Mouse (Mus musculus) neural tube, embryonic 13.5 days (tissue): ENCODE data around the gene Gpr108. TPM values are rescaled to one million over a fixed set of nuclear protein-coding genes. Genes with fewer than 3 reads are reported as not detected.

Experiments used
- ATAC-seq: fragments of 200-750 bp; cut with Nextera tagmentation; 2 replicates; pipeline ENCODE4 v1.8.0; 2017; ENCODE audit warnings: low read depth, mild to moderate bottlenecking, moderate TSS enrichment, moderate library complexity
- H3K27ac ChIP-seq: fragments of 300-500 bp; sonication (generic); replicated peaks from 2 replicates; pipeline ENCODE4 v1.5.1; 2015; ENCODE audit warnings: moderate library complexity, mild to moderate bottlenecking, inconsistent platforms
- H3K27me3 ChIP-seq: fragments of 300-500 bp; sonication (generic); 2 replicates; pipeline ENCODE4 v1.6.1; 2015; ENCODE audit warnings: mild to moderate bottlenecking, inconsistent platforms
- H3K36me3 ChIP-seq: fragments of 300-500 bp; sonication (generic); 2 replicates; pipeline ENCODE4 v1.6.1; 2015; ENCODE audit warnings: mild to moderate bottlenecking, inconsistent platforms
- H3K4me1 ChIP-seq: fragments of 300-500 bp; sonication (generic); replicated peaks from 2 replicates; pipeline ENCODE4 v1.6.1; 2015; ENCODE audit warnings: inconsistent platforms
- H3K4me2 ChIP-seq: fragments of 300-500 bp; sonication (generic); 2 replicates; pipeline ENCODE4 v1.6.1; 2015; ENCODE audit warnings: inconsistent platforms, mild to moderate bottlenecking, moderate library complexity
- H3K4me3 ChIP-seq: fragments of 300-500 bp; sonication (generic); 2 replicates; pipeline ENCODE4 v1.5.1; 2015; ENCODE audit warnings: mild to moderate bottlenecking, inconsistent platforms
- H3K9ac ChIP-seq: fragments of 300-500 bp; sonication (generic); 2 replicates; pipeline ENCODE4 v1.6.1; 2015; ENCODE audit warnings: moderate library complexity, mild to moderate bottlenecking, inconsistent platforms
- H3K9me3 ChIP-seq: fragments of 300-500 bp; sonication (generic); 2 replicates; pipeline ENCODE4 v1.6.1; 2016; ENCODE audit warnings: inconsistent platforms
- WGBS: fragments of 180-500 bp; shearing (Covaris S2); methylation state at CpG from one replicate; pipeline ENCODE4 v1.1.7; 2015; 5-methylcytosine and 5-hydroxymethylcytosine counted together
- polyA plus RNA-seq: library from polyadenylated mRNA; unstranded; fragments of >200 nt; fragmentation: Nextera tagmentation; extraction: Ambion mirVana; gene quantifications from 2 replicates; pipeline ENCODE4 v1.2.1, GENCODE M21; 2015

Gpr108 gene
- polyA plus RNA-seq, 1 experiment from 2014 or later: 24.8 TPM

DNA sequence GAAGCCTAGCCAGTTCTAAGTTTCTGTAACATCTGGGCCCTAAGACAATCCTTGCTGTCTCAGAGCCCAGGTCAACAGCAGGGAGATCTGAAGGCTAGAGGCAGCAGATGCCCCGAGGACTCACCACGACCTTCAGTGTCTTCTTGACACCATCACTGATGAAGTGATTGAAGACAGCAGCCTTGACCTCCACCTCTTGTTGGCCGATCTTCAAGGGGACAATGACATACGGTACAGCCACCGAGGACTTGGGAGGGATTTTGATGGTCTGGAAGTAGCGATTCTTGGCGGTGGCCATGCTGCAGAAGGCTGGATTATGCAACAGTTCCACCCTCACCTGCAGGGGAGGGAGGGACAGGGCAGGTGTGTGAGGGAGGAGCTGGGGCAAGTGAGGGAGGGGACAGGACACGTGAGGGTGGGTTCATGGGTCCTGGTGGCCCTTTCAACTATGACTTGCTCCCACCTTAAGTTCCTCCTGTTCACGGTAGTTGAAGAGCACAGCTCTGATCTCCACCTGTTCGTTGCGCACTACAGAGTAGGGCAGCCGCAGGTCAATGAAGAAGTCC is 29.8 kb downstream of the Gpr108 start:
- Histone ChIP-seq H3K27me3 (no peaks in the 10 kb centered on the region; the same call in 1 of the 2 replicates), H3K27ac (no peak overlapping the region), H3K4me3 (no peak overlapping the region), H3K9ac (no peak overlapping the region), H3K36me3 (no peaks in the 10 kb centered on the region), H3K9me3 (no peaks in the 10 kb centered on the region), H3K4me1 (0 out of 2 replicates have a peak, but pooled peaks cover 5% of the 10 kb centered on the region), H3K4me2 (no peak overlapping the region)
- ATAC-seq: no peak
- 81% methylated on average over 12 of the region's 12 CpGs for WGBS

DNA sequence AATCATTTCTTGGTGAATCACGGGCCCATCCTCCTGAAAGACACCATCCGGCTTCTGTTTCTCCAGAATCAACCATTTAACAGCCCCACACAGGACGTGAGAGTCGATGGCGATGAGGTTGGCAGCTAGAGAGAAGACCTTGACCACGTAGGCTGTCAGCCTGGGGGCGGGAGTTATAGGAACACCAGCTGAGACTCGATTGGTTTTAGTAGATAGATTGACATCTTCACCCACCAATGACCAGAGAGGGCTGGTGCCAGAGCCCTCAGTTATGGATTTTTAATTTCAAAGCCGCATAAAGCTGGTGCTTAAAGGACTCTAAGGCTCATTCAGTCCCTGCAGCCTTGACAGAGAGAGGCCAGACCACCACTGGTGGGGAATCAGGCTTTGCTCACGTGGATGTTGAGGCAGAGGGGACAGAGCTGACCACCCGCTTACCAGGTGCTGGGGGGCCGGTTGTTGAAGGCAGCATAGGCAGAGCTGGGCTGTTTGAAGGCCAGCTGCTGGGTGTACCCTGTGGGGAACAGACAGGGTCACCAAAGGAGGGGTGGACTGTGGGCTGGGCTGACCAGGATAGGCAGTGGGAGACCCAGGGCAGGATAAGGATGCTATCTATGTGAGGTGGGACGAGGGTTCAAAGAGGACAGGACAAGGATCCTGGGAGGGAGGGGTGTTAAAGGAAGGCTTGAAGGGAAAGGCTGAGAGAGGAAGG is 33.4 kb downstream of the Gpr108 start:
- Histone ChIP-seq H3K9ac (peak overlapping the region; percentile 49; the same call in 1 of the 2 replicates), H3K9me3 (no peaks in the 10 kb centered on the region), H3K27ac (no peak overlapping the region; the same call in 1 of the 2 replicates), H3K27me3 (no peaks in the 10 kb centered on the region), H3K4me2 (peak overlapping the region; percentile 30), H3K4me1 (0 out of 2 replicates have a peak, but pooled peaks cover 5% of the 10 kb centered on the region), H3K4me3 (no peak overlapping the region), H3K36me3 (no peaks in the 10 kb centered on the region)
- 46% methylated on average over 13 of the region's 13 CpGs for WGBS
- ATAC-seq: peak; percentile 84

- Histone ChIP-seq H3K9ac (no peak overlapping the region), H3K4me1 (no peaks in the 10 kb centered on the region), H3K36me3 (no peaks in the 10 kb centered on the region), H3K27ac (no peak overlapping the region), H3K4me3 (no peak overlapping the region), H3K4me2 (no peak overlapping the region), H3K27me3 (no peaks in the 10 kb centered on the region), H3K9me3 (no peaks in the 10 kb centered on the region)
- no peak for ATAC-seq
- 73% methylated on average over 9 of the region's 9 CpGs for WGBS
These were observed 36.7 kb downstream of the Gpr108 start for GRCm38 (mm10) chr17:57211501-57211900.

DNA sequence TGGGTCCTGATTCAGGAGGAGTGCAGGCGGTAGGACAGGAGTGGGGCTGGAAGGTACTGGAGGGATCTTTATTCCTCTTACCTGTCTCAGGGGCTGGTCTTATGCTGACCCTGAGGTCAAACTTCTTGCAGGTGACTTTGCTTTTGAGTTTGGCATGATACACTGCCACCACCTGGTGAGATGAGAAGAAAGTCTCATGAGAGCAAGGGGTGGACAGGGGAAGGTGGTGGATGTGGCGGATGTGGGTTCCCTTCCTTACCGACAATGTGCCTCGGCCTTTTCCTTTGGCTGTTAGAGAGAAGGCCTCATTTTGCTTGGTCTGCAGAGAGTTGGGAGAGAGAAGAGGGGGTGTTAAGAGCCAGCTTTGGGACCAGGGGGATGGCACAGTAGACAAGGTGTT is 38.9 kb downstream of the Gpr108 start:
- WGBS: 77% methylated on average over 4 of the region's 4 CpGs
- Histone ChIP-seq H3K4me1 (no peaks in the 10 kb centered on the region), H3K27me3 (no peaks in the 10 kb centered on the region), H3K27ac (no peak overlapping the region), H3K4me2 (no peak overlapping the region), H3K9ac (no peak overlapping the region), H3K4me3 (no peak overlapping the region), H3K9me3 (no peaks in the 10 kb centered on the region), H3K36me3 (no peaks in the 10 kb centered on the region)
- ATAC-seq: no peak

DNA sequence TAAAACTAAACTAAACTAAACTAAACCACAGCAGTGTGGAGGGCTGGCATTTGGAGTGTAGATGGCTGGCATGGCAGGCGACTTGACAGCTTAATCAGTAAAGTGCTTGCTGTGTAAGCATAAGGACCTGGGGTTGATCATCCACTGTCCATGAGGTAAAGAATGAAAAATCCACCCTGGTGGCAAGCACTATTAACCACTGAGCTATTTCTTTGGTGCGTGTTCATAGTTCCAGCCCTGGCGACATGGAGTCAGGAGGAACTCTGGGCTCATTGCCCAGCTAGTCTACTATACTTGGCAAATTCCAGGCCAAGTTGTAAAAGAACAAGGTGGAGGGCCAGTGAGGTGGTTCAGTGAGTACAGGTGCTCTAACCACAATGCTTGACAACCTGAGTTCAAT is 40.3 kb downstream of the Gpr108 start:
- Histone ChIP-seq H3K4me3 (no peak overlapping the region), H3K9ac (no peak overlapping the region)
- 89% methylated on average over 3 of the region's 3 CpGs for WGBS

GRCm38 (mm10) chr17:57201841-57202724 is 46.2 kb downstream of the Gpr108 start:
- H3K4me3 ChIP-seq: no peak overlapping the region
- H3K9me3 ChIP-seq: no peaks in the 10 kb centered on the region
- no peaks in the 10 kb centered on the region for H3K36me3 ChIP-seq
- no peaks in the 10 kb centered on the region for H3K4me1 ChIP-seq
- no peak overlapping the region for H3K9ac ChIP-seq
- H3K27ac ChIP-seq: no peak overlapping the region
- 83% methylated on average over 9 of the region's 10 CpGs for WGBS
- no peaks in the 10 kb centered on the region for H3K27me3 ChIP-seq
- no peak overlapping the region for H3K4me2 ChIP-seq
- ATAC-seq: no peak

More for the DNA sequence above, 40.3 kb downstream of the Gpr108 start:
- Histone ChIP-seq H3K27ac (no peak overlapping the region), H3K9me3 (no peaks in the 10 kb centered on the region), H3K4me1 (no peaks in the 10 kb centered on the region), H3K27me3 (no peaks in the 10 kb centered on the region), H3K36me3 (no peaks in the 10 kb centered on the region), H3K4me2 (no peak overlapping the region)
- no peak for ATAC-seq

GRCm38 (mm10) chr17:57198252-57198651 is 50.0 kb downstream of the Gpr108 start:
- no peak for ATAC-seq
- Histone ChIP-seq H3K27ac (no peak overlapping the region), H3K27me3 (no peaks in the 10 kb centered on the region), H3K36me3 (no peaks in the 10 kb centered on the region), H3K4me2 (no peak overlapping the region), H3K4me1 (no peaks in the 10 kb centered on the region), H3K9ac (no peak overlapping the region), H3K9me3 (no peaks in the 10 kb centered on the region), H3K4me3 (no peak overlapping the region)
- 80% methylated on average over 3 of the region's 3 CpGs for WGBS

DNA sequence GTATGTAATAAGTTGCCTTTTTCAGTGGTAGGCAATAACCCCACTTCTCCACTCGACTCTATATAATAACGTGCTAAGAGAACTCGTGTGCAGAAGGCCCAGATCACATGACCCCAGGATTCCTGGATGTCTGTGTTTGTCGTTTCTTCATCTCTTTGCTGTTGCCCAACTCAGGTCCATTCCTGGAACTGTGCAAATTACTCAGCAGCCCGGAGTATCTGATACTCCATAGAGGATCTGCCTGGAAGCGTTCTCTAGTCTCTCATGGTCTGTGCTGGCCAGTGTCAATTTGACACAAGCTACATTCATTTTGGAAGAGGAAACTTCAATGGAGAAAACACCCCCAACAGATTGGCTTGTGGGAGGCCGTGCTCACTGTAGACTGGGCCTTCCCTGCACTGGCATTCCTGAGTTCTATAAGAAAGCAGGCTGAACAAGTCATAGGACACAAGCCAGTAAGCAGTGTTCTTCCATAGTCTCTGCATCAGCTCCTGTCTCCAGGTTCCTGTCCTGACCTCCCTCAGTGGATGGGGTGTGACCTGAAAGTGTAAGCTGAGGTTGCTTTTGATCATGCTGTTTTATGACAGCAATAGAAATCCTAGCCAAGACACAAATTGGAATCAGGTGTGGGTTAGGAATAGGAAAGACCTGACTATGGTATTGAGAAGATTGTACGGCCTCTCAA is 52.8 kb downstream of the Gpr108 start:
- H3K9ac ChIP-seq: no peak overlapping the region
- H3K4me3 ChIP-seq: no peak overlapping the region
- no peaks in the 10 kb centered on the region for H3K36me3 ChIP-seq
- no peaks in the 10 kb centered on the region for H3K9me3 ChIP-seq
- no peaks in the 10 kb centered on the region for H3K4me1 ChIP-seq
- no peaks in the 10 kb centered on the region for H3K27me3 ChIP-seq
- no peak overlapping the region for H3K27ac ChIP-seq
- H3K4me2 ChIP-seq: no peak overlapping the region
- ATAC-seq: no peak
- 78% methylated on average over 8 of the region's 8 CpGs for WGBS

DNA sequence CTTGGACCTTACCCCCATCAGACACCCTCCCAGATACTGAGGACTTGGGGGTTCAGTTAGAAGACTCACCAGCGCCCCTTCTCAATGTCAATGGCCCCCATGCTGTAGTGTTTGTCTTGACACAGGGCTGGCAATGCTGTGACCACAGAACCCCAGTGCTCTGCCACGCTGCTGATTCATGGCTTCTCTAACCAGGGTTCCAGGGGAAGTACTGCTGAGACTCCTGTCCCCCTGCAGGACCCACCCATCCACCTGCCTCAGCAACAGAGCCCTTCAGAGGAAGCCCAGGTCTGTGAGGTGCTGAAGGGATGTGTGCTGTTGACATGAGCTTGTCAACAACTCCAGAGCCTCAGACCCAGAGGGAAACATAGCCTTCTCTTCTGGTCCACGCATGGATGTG is 53.5 kb downstream of the Gpr108 start:
- H3K27me3 ChIP-seq: no peaks in the 10 kb centered on the region
- no peak overlapping the region for H3K9ac ChIP-seq
- no peak overlapping the region for H3K4me2 ChIP-seq
- no peaks in the 10 kb centered on the region for H3K4me1 ChIP-seq
- no peaks in the 10 kb centered on the region for H3K36me3 ChIP-seq
- no peaks in the 10 kb centered on the region for H3K9me3 ChIP-seq
- H3K27ac ChIP-seq: no peak overlapping the region
- 94% methylated on average over 3 of the region's 3 CpGs for WGBS
- H3K4me3 ChIP-seq: no peak overlapping the region
- no peak for ATAC-seq

GRCm38 (mm10) chr17:57194041-57194507 is 54.2 kb downstream of the Gpr108 start, which contains the start of gene Tnfsf14:
Gene Tnfsf14, minus strand, starts transcription at chr17:57194177.
- WGBS: 85% methylated on average over 11 of the region's 11 CpGs
- Histone ChIP-seq H3K4me3 (no peak within 1 kb of the TSS), H3K9me3 (no peaks in the 10 kb centered on the region), H3K4me2 (no peak within 1 kb of the TSS), H3K4me1 (no peaks in the 10 kb centered on the region), H3K36me3 (no peaks in the 10 kb centered on the region), H3K9ac (no peak within 1 kb of the TSS), H3K27ac (no peak within 1 kb of the TSS), H3K27me3 (no peaks in the 10 kb centered on the region)
- ATAC-seq: no peak

DNA sequence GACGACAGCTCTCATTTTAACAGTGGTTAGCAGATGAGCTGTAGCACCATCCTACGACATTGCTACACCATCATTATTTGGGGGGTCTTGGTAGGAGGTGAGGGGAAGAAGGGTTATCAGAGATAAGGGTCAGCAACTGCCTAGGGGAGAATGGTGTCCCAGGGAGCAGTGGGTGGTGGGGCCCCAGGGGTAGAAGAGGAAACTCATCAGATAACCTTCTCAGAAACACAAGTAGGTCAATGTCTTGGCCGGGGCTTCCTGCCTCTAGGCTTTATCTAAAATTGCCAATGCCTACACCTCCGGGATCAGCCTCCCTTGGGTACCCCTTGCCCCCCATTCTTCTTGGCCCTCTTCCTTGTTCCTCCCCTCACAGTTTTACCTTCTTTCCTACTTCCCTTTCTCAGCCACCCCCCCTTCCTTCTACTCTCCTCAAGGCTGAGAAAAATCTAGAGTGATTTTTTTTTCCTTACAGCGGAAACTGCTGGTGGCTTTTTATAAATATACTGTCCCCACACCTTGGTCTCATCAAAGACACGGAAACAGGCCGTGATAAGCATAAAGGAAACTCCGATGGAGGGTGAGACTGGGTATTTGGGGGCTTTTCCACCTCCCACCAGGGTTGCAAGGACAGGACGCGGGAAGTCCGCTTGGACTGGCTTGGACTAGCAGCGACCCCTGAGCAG is 59.6 kb downstream of the Gpr108 start:
- ATAC-seq: no peak
- H3K4me1 ChIP-seq: no peaks in the 10 kb centered on the region
- H3K27ac ChIP-seq: no peak overlapping the region
- no peaks in the 10 kb centered on the region for H3K9me3 ChIP-seq
- no peak overlapping the region for H3K9ac ChIP-seq
- H3K27me3 ChIP-seq: no peaks in the 10 kb centered on the region
- WGBS: 89% methylated on average over 12 of the region's 12 CpGs
- no peak overlapping the region for H3K4me3 ChIP-seq
- no peaks in the 10 kb centered on the region for H3K36me3 ChIP-seq
- H3K4me2 ChIP-seq: no peak overlapping the region
